Mouse (Mus musculus): ENCODE data around the gene Olfr1174-ps. TPM values are rescaled to one million over a fixed set of nuclear protein-coding genes. Genes with fewer than 3 reads are reported as not detected.

Gene Olfr1174-ps
- not detected in 2 replicates for total RNA-seq (2014; rRNA removed)
- polyA plus RNA-seq (2015; fragmentation: Nextera tagmentation; extraction: Ambion mirVana): not detected in 2 replicates

- 90% methylated on average over 4 of the region's 4 CpGs for WGBS
Measured at GRCm38 (mm10) chr2:88315035-88315434, at the start of gene Olfr1174-ps. Gene Olfr1174-ps, minus strand, starts transcription at chr2:88315135.

GRCm38 (mm10) chr2:88356304-88356703, 41.4 kb upstream of the Olfr1174-ps start:
- peak; percentile 55; the same call in 1 of the 2 replicates for ATAC-seq

More at GRCm38 (mm10) chr2:88315035-88315434, at the start of gene Olfr1174-ps:
- no peaks in the 10 kb centered on the region for H3K27me3 ChIP-seq (ENCODE audit: insufficient read depth, low read length)
- H3K9me3 ChIP-seq (ENCODE audit: low read length): no peaks in the 10 kb centered on the region
- ATAC-seq: no peak
- TF ChIP-seq CTCF (IDR thresholded peaks at IDR 0.05; ENCODE audit: low read depth): no peak
- H3K4me2 ChIP-seq (ENCODE audit: low read depth, low read length): no peak within 1 kb of the TSS
- H3K27ac ChIP-seq: no peak within 1 kb of the TSS
- DNase-seq (ENCODE audit: low spot score): no peak
- no peak within 1 kb of the TSS for H3K9ac ChIP-seq (replicated peaks; ENCODE audit: low read length)
- H3K36me3 ChIP-seq (ENCODE audit: insufficient read depth, low read length): no peaks in the 10 kb centered on the region
- no peaks in the 10 kb centered on the region for H3K4me1 ChIP-seq (ENCODE audit: insufficient read depth, low read length)
- H3K4me3 ChIP-seq (ENCODE audit: low read length): no peak within 1 kb of the TSS

GRCm38 (mm10) chr2:88346392-88346791, 31.5 kb upstream of the Olfr1174-ps start, which contains the start of gene Olfr1177-ps:
Gene Olfr1177-ps, minus strand, starts transcription at chr2:88346492.
- no peak for TF ChIP-seq CTCF (IDR thresholded peaks at IDR 0.05; ENCODE audit: low read depth)
- Histone ChIP-seq H3K27ac (no peak within 1 kb of the TSS), H3K4me3 (ENCODE audit: low read length) (no peak within 1 kb of the TSS), H3K36me3 (ENCODE audit: insufficient read depth, low read length) (no peaks in the 10 kb centered on the region), H3K4me1 (ENCODE audit: insufficient read depth, low read length) (no peaks in the 10 kb centered on the region), H3K27me3 (ENCODE audit: insufficient read depth, low read length) (no peaks in the 10 kb centered on the region), H3K9me3 (ENCODE audit: low read length) (no peaks in the 10 kb centered on the region), H3K9ac (replicated peaks; ENCODE audit: low read length) (no peak within 1 kb of the TSS), H3K4me2 (ENCODE audit: low read depth, low read length) (no peak within 1 kb of the TSS)
- WGBS: 93% methylated on average over 1 of the region's 1 CpGs
- DNase-seq (ENCODE audit: low spot score) (no peak), ATAC-seq (no peak)

More at GRCm38 (mm10) chr2:88356304-88356703, 41.4 kb upstream of the Olfr1174-ps start:
- no peaks in the 10 kb centered on the region for H3K27me3 ChIP-seq (ENCODE audit: insufficient read depth, low read length)
- H3K9me3 ChIP-seq (ENCODE audit: low read length): no peaks in the 10 kb centered on the region
- H3K4me2 ChIP-seq (ENCODE audit: low read depth, low read length): no peak overlapping the region
- no peak overlapping the region for H3K9ac ChIP-seq (replicated peaks; ENCODE audit: low read length)
- H3K4me1 ChIP-seq (ENCODE audit: insufficient read depth, low read length): no peaks in the 10 kb centered on the region
- 6% methylated on average over 2 of the region's 2 CpGs for WGBS
- DNase-seq (ENCODE audit: low spot score): peak; percentile 82
- peak; percentile 66 for TF ChIP-seq CTCF (IDR thresholded peaks at IDR 0.05; ENCODE audit: low read depth)
- no peak overlapping the region for H3K4me3 ChIP-seq (ENCODE audit: low read length)
- no peaks in the 10 kb centered on the region for H3K36me3 ChIP-seq (ENCODE audit: insufficient read depth, low read length)
- no peak overlapping the region for H3K27ac ChIP-seq

GRCm38 (mm10) chr2:88336421-88336820, 21.5 kb upstream of the Olfr1174-ps start, which contains the start of gene Olfr1176:
Gene Olfr1176, plus strand, starts transcription at chr2:88336721.
- no peaks in the 10 kb centered on the region for H3K27me3 ChIP-seq (ENCODE audit: insufficient read depth, low read length)
- WGBS: 62% methylated on average over 1 of the region's 1 CpGs
- no peaks in the 10 kb centered on the region for H3K4me1 ChIP-seq (ENCODE audit: insufficient read depth, low read length)
- ATAC-seq (no peak), DNase-seq (ENCODE audit: low spot score) (no peak)
- no peak within 1 kb of the TSS for H3K9ac ChIP-seq (replicated peaks; ENCODE audit: low read length)
- TF ChIP-seq CTCF (IDR thresholded peaks at IDR 0.05; ENCODE audit: low read depth): no peak
- H3K9me3 ChIP-seq (ENCODE audit: low read length): no peaks in the 10 kb centered on the region
- H3K36me3 ChIP-seq (ENCODE audit: insufficient read depth, low read length): no peaks in the 10 kb centered on the region
- H3K4me3 ChIP-seq (ENCODE audit: low read length): no peak within 1 kb of the TSS
- H3K4me2 ChIP-seq (ENCODE audit: low read depth, low read length): no peak within 1 kb of the TSS
- H3K27ac ChIP-seq: no peak within 1 kb of the TSS

GRCm38 (mm10) chr2:88327115-88327514, 12.2 kb upstream of the Olfr1174-ps start, which contains the start of gene Olfr1175-ps:
Gene Olfr1175-ps, minus strand, starts transcription at chr2:88327215.
- no peak for TF ChIP-seq CTCF (IDR thresholded peaks at IDR 0.05; ENCODE audit: low read depth)
- 92% methylated on average over 2 of the region's 2 CpGs for WGBS

GRCm38 (mm10) chr2:88279775-88280174, 35.2 kb downstream of the Olfr1174-ps start, which contains the start of gene Olfr1173:
Gene Olfr1173, minus strand, starts transcription at chr2:88279875.
- H3K9ac ChIP-seq (replicated peaks; ENCODE audit: low read length): no peak within 1 kb of the TSS
- no peak for TF ChIP-seq CTCF (IDR thresholded peaks at IDR 0.05; ENCODE audit: low read depth)
- H3K9me3 ChIP-seq (ENCODE audit: low read length): no peaks in the 10 kb centered on the region
- H3K4me2 ChIP-seq (ENCODE audit: low read depth, low read length): no peak within 1 kb of the TSS
- H3K4me3 ChIP-seq (ENCODE audit: low read length): no peak within 1 kb of the TSS
- DNase-seq (ENCODE audit: low spot score) (no peak), ATAC-seq (no peak)
- H3K36me3 ChIP-seq (ENCODE audit: insufficient read depth, low read length): no peaks in the 10 kb centered on the region
- no peak within 1 kb of the TSS for H3K27ac ChIP-seq
- H3K4me1 ChIP-seq (ENCODE audit: insufficient read depth, low read length): no peaks in the 10 kb centered on the region
- H3K27me3 ChIP-seq (ENCODE audit: insufficient read depth, low read length): no peaks in the 10 kb centered on the region

More at GRCm38 (mm10) chr2:88327115-88327514, 12.2 kb upstream of the Olfr1174-ps start, which contains the start of gene Olfr1175-ps:
- Histone ChIP-seq H3K27ac (no peak within 1 kb of the TSS), H3K4me3 (ENCODE audit: low read length) (no peak within 1 kb of the TSS), H3K36me3 (ENCODE audit: insufficient read depth, low read length) (no peaks in the 10 kb centered on the region), H3K4me1 (ENCODE audit: insufficient read depth, low read length) (no peaks in the 10 kb centered on the region), H3K9me3 (ENCODE audit: low read length) (no peaks in the 10 kb centered on the region), H3K9ac (replicated peaks; ENCODE audit: low read length) (no peak within 1 kb of the TSS), H3K4me2 (ENCODE audit: low read depth, low read length) (no peak within 1 kb of the TSS), H3K27me3 (ENCODE audit: insufficient read depth, low read length) (no peaks in the 10 kb centered on the region)
- ATAC-seq (no peak), DNase-seq (ENCODE audit: low spot score) (no peak)

Other genes starting within 250 kb of the Olfr1174-ps start
- not detected in 2 replicates for gene Olfr1163, start 243.3 kb downstream of the Olfr1174-ps start, total RNA-seq (2014; rRNA removed)
- not detected in 2 replicates for gene Olfr1163, start 243.3 kb downstream of the Olfr1174-ps start, polyA plus RNA-seq (2015; fragmentation: Nextera tagmentation; extraction: Ambion mirVana)
- gene Olfr1164, start 221.2 kb downstream of the Olfr1174-ps start, total RNA-seq (2014; rRNA removed): not detected in 2 replicates
- not detected in 2 replicates for gene Olfr1164, start 221.2 kb downstream of the Olfr1174-ps start, polyA plus RNA-seq (2015; fragmentation: Nextera tagmentation; extraction: Ambion mirVana)
- not detected in 2 replicates for gene Olfr1166, start 186.9 kb downstream of the Olfr1174-ps start, total RNA-seq (2014; rRNA removed)
- not detected in 2 replicates for gene Olfr1166, start 186.9 kb downstream of the Olfr1174-ps start, polyA plus RNA-seq (2015; fragmentation: Nextera tagmentation; extraction: Ambion mirVana)
- not detected in 2 replicates for gene Olfr1167, start 159.9 kb downstream of the Olfr1174-ps start, total RNA-seq (2014; rRNA removed)
- not detected in 2 replicates for gene Olfr1167, start 159.9 kb downstream of the Olfr1174-ps start, polyA plus RNA-seq (2015; fragmentation: Nextera tagmentation; extraction: Ambion mirVana)
- not detected in 2 replicates for gene Olfr1168, start 133.3 kb downstream of the Olfr1174-ps start, total RNA-seq (2014; rRNA removed)
- not detected in 2 replicates for gene Olfr1168, start 133.3 kb downstream of the Olfr1174-ps start, polyA plus RNA-seq (2015; fragmentation: Nextera tagmentation; extraction: Ambion mirVana)
- not detected in 2 replicates for gene Olfr1170, start 86.8 kb downstream of the Olfr1174-ps start, total RNA-seq (2014; rRNA removed)
- not detected in 2 replicates for gene Olfr1170, start 86.8 kb downstream of the Olfr1174-ps start, polyA plus RNA-seq (2015; fragmentation: Nextera tagmentation; extraction: Ambion mirVana)
- gene Olfr1173, start 35.3 kb downstream of the Olfr1174-ps start, total RNA-seq (2014; rRNA removed): not detected in 2 replicates
- not detected in 2 replicates for gene Olfr1173, start 35.3 kb downstream of the Olfr1174-ps start, polyA plus RNA-seq (2015; fragmentation: Nextera tagmentation; extraction: Ambion mirVana)
- not detected in 2 replicates for gene Olfr1175-ps, start 12.1 kb upstream of the Olfr1174-ps start, total RNA-seq (2014; rRNA removed)
- not detected in 2 replicates for gene Olfr1175-ps, start 12.1 kb upstream of the Olfr1174-ps start, polyA plus RNA-seq (2015; fragmentation: Nextera tagmentation; extraction: Ambion mirVana)
- not detected in 2 replicates for gene Olfr1176, start 21.6 kb upstream of the Olfr1174-ps start, total RNA-seq (2014; rRNA removed)
- gene Olfr1176, start 21.6 kb upstream of the Olfr1174-ps start, polyA plus RNA-seq (2015; fragmentation: Nextera tagmentation; extraction: Ambion mirVana): not detected in 2 replicates
- not detected in 2 replicates for gene Olfr1177-ps, start 31.4 kb upstream of the Olfr1174-ps start, total RNA-seq (2014; rRNA removed)
- gene Olfr1177-ps, start 31.4 kb upstream of the Olfr1174-ps start, polyA plus RNA-seq (2015; fragmentation: Nextera tagmentation; extraction: Ambion mirVana): not detected in 2 replicates
- gene Olfr1178, start 71.9 kb upstream of the Olfr1174-ps start, total RNA-seq (2014; rRNA removed): not detected in 2 replicates
- not detected in 2 replicates for gene Olfr1178, start 71.9 kb upstream of the Olfr1174-ps start, polyA plus RNA-seq (2015; fragmentation: Nextera tagmentation; extraction: Ambion mirVana)
- not detected in 2 replicates for gene Olfr1179, start 91.3 kb upstream of the Olfr1174-ps start, total RNA-seq (2014; rRNA removed)
- not detected in 2 replicates for gene Olfr1179, start 91.3 kb upstream of the Olfr1174-ps start, polyA plus RNA-seq (2015; fragmentation: Nextera tagmentation; extraction: Ambion mirVana)
- gene Olfr1180, start 104.0 kb upstream of the Olfr1174-ps start, total RNA-seq (2014; rRNA removed): not detected in 2 replicates
- gene Olfr1180, start 104.0 kb upstream of the Olfr1174-ps start, polyA plus RNA-seq (2015; fragmentation: Nextera tagmentation; extraction: Ambion mirVana): not detected in 2 replicates
- gene Olfr1181, start 111.0 kb upstream of the Olfr1174-ps start, total RNA-seq (2014; rRNA removed): not detected in 2 replicates
- gene Olfr1181, start 111.0 kb upstream of the Olfr1174-ps start, polyA plus RNA-seq (2015; fragmentation: Nextera tagmentation; extraction: Ambion mirVana): not detected in 2 replicates
- gene Gm13757, start 134.0 kb upstream of the Olfr1174-ps start, total RNA-seq (2014; rRNA removed): not detected in 2 replicates
- not detected in 2 replicates for gene Gm13757, start 134.0 kb upstream of the Olfr1174-ps start, polyA plus RNA-seq (2015; fragmentation: Nextera tagmentation; extraction: Ambion mirVana)
- gene Olfr1183, start 139.7 kb upstream of the Olfr1174-ps start, total RNA-seq (2014; rRNA removed): not detected in 2 replicates
- gene Olfr1183, start 139.7 kb upstream of the Olfr1174-ps start, polyA plus RNA-seq (2015; fragmentation: Nextera tagmentation; extraction: Ambion mirVana): not detected in 2 replicates
- gene Olfr1184, start 168.5 kb upstream of the Olfr1174-ps start, total RNA-seq (2014; rRNA removed): not detected in 2 replicates
- gene Olfr1184, start 168.5 kb upstream of the Olfr1174-ps start, polyA plus RNA-seq (2015; fragmentation: Nextera tagmentation; extraction: Ambion mirVana): not detected in 2 replicates
- gene Olfr1185-ps1, start 178.2 kb upstream of the Olfr1174-ps start, total RNA-seq (2014; rRNA removed): not detected in 2 replicates
- gene Olfr1185-ps1, start 178.2 kb upstream of the Olfr1174-ps start, polyA plus RNA-seq (2015; fragmentation: Nextera tagmentation; extraction: Ambion mirVana): not detected in 2 replicates
- not detected in 2 replicates for gene Olfr1186, start 203.4 kb upstream of the Olfr1174-ps start, total RNA-seq (2014; rRNA removed)
- gene Olfr1186, start 203.4 kb upstream of the Olfr1174-ps start, polyA plus RNA-seq (2015; fragmentation: Nextera tagmentation; extraction: Ambion mirVana): not detected in 2 replicates
- not detected in 2 replicates for gene Olfr1188, start 241.8 kb upstream of the Olfr1174-ps start, total RNA-seq (2014; rRNA removed)
- gene Olfr1188, start 241.8 kb upstream of the Olfr1174-ps start, polyA plus RNA-seq (2015; fragmentation: Nextera tagmentation; extraction: Ambion mirVana): not detected in 2 replicates

All from hindbrain, postnatal 0 days (tissue).